Mouse (Mus musculus): ENCODE measurements around the gene Clgn.

DNA sequence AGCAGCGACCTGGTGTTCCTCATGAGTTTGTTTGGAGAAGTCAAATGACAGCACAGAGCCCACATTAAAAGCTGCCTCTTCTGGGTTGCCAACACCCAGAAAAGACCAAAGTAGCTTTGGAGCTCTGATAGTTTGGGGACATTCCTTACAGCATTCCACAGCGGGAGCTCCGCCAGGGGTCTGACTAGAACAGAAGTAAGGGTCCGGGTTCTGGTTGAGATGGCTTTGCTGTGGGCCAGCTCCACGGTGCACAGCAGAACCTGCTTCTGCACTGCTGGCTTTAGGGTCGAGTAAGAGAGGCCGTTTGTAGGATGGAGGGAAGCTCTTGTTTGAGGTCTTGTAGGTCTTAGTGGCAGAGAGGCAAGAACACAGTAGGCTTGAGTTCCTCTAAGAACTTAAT is 18.8 kb downstream of the Clgn start:
- no peak for TF ChIP-seq CTCF (IDR thresholded peaks at IDR 0.05; ENCODE audit: low read depth)
- no peak for TF ChIP-seq EP300 (IDR thresholded peaks at IDR 0.05; ENCODE audit: low read depth)

Measured in heart, postnatal 0 days (tissue).